Comparison of ENCODE assay signal across 42 mouse cellular contexts in the genomic region with DNA sequence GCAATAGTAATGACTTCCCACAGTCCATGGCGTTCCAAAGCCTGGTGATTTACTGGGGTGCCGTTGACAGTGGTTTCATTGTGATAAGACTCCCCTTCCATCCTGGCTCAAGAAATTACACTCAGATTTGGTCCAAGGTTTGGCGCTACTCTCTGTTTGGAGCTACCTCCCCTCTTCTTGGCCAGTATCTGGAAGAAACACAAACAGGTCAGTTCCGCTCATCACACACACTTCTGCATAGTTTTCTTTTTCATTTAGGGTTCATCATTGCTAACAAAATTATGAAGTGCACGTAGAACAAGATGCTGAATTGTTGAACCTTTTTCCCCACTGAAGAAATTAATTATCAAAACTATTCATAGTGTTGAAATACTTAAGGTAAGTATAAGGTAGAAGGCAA. TPM values are rescaled to one million over a fixed set of nuclear protein-coding genes. Genes with fewer than 3 reads are reported as not detected.
"Had no signal": no experiment of that assay in that cellular context is flagged by ENCODE, and none has a peak within 500 bp of the region (broad histone marks: within the 10 kb centered on the region; RNA-seq: fewer than 3 reads in every experiment).

A gene (minus strand): TSS at position 101 of the 400 bp plus-strand sequence.

- H3K27ac ChIP-seq: heart, embryonic 10.5 days; heart, embryonic 13.5 days; heart, embryonic 15.5 days; hindbrain, embryonic 10.5 days; hindbrain, embryonic 12.5 days; hindbrain, embryonic 13.5 days; hindbrain, embryonic 14.5 days; hindbrain, embryonic 15.5 days; hindbrain, postnatal 0 days; intestine, embryonic 15.5 days; kidney, postnatal 0 days; layer of hippocampus, adult 2 months had no signal

- H3K4me1 ChIP-seq: hindbrain, embryonic 10.5 days; hindbrain, embryonic 12.5 days; hindbrain, embryonic 13.5 days; hindbrain, embryonic 15.5 days had no signal

- H3K9ac ChIP-seq: heart, embryonic 12.5 days; heart, embryonic 13.5 days; heart, embryonic 15.5 days; hindbrain, embryonic 12.5 days; hindbrain, embryonic 13.5 days; hindbrain, embryonic 14.5 days; hindbrain, embryonic 15.5 days; intestine, embryonic 15.5 days; kidney, embryonic 15.5 days had no signal

- H3K27me3 ChIP-seq: heart, embryonic 12.5 days; heart, embryonic 13.5 days; heart, embryonic 15.5 days; hindbrain, embryonic 12.5 days; hindbrain, embryonic 13.5 days; hindbrain, embryonic 15.5 days; intestine, embryonic 15.5 days; kidney, embryonic 15.5 days had no signal

- H3K9me3 ChIP-seq: heart, embryonic 10.5 days; heart, embryonic 12.5 days; heart, embryonic 13.5 days; heart, embryonic 15.5 days; hindbrain, embryonic 10.5 days; hindbrain, embryonic 12.5 days; hindbrain, embryonic 13.5 days; hindbrain, embryonic 15.5 days; intestine, embryonic 15.5 days; kidney, embryonic 15.5 days had no signal

- DNase-seq: heart, postnatal 10 days; heart, postnatal 14 days; heart, postnatal 36 days; heart, postnatal 4 days; kidney, adult 11 months; kidney, adult 18-20 months; kidney, adult 2 months; kidney, adult 8-10 months; kidney, adult 9 months; kidney, postnatal 10 days; kidney, postnatal 14 days; kidney, postnatal 25 days; kidney, postnatal 36 days; kidney, postnatal 4 days; layer of hippocampus, postnatal 36 days had no signal

- H3K4me2 ChIP-seq: heart, embryonic 11.5 days; heart, embryonic 12.5 days; heart, embryonic 13.5 days; heart, embryonic 15.5 days; hindbrain, embryonic 12.5 days; hindbrain, embryonic 13.5 days; hindbrain, embryonic 14.5 days; hindbrain, embryonic 15.5 days; intestine, embryonic 15.5 days; kidney, embryonic 15.5 days had no signal

- H3K36me3 ChIP-seq: heart, embryonic 10.5 days; heart, embryonic 12.5 days; heart, embryonic 13.5 days; heart, embryonic 15.5 days; hindbrain, embryonic 10.5 days; hindbrain, embryonic 12.5 days; hindbrain, embryonic 13.5 days; hindbrain, embryonic 15.5 days; intestine, embryonic 15.5 days; kidney, embryonic 15.5 days had no signal

- H3K4me3 ChIP-seq: heart, embryonic 10.5 days; heart, embryonic 12.5 days; heart, embryonic 13.5 days; heart, embryonic 15.5 days; hindbrain, embryonic 10.5 days; hindbrain, embryonic 12.5 days; hindbrain, embryonic 13.5 days; hindbrain, embryonic 15.5 days; intestine, embryonic 15.5 days; kidney, embryonic 15.5 days; layer of hippocampus, adult 2 months; left cerebral cortex, adult 2 months had no signal

RNA-seq across cellular contexts. Expression of the gene that starts here (rescaled TPM):
- total RNA-seq: heart, adult 8-10 months; heart, postnatal 10 days; heart, postnatal 14 days; heart, postnatal 25 days; heart, postnatal 36 days; heart, postnatal 4 days; hematopoietic stem cell, adult 5-6 weeks had no signal
- polyA plus RNA-seq: heart, embryonic 10.5 days; heart, embryonic 11.5 days; heart, embryonic 12.5 days; heart, embryonic 13.5 days; heart, embryonic 14.5 days; heart, embryonic 15.5 days; heart, embryonic 16.5 days; heart, postnatal 0 days; hindbrain, embryonic 10.5 days; inflammation-experienced regulatory T-cells, adult 6 months; intestine, embryonic 14.5 days; intestine, embryonic 16.5 days; intestine, postnatal 0 days; kidney, adult 2 months; kidney, postnatal 0 days; large intestine, adult 2 months had no signal
